Mouse (Mus musculus) heart, postnatal 0 days (tissue): Measurements from ENCODE around the gene Srpk1.

Experiments used
- CTCF ChIP-seq: IDR thresholded peaks from 2 replicates; pipeline ENCODE4 v1.5.1; 2016; ENCODE audit warnings: antibody characterized with exemption, control low read depth, low read depth
- EP300 ChIP-seq: IDR thresholded peaks from 2 replicates; pipeline ENCODE4 v1.6.1; 2016; ENCODE audit warnings: antibody characterized with exemption, low read depth

GRCm38 (mm10) chr17:28546925-28547324 lies 75.6 kb downstream of the Srpk1 start:
- TF ChIP-seq EP300 = no peak
- no peak for TF ChIP-seq CTCF
